Mouse (Mus musculus): ENCODE results near the gene Krtap13. TPM values are rescaled to one million over a fixed set of nuclear protein-coding genes. Genes with fewer than 3 reads are reported as not detected.

Krtap13 gene
- polyA plus RNA-seq, 2 experiments: not detected

DNA sequence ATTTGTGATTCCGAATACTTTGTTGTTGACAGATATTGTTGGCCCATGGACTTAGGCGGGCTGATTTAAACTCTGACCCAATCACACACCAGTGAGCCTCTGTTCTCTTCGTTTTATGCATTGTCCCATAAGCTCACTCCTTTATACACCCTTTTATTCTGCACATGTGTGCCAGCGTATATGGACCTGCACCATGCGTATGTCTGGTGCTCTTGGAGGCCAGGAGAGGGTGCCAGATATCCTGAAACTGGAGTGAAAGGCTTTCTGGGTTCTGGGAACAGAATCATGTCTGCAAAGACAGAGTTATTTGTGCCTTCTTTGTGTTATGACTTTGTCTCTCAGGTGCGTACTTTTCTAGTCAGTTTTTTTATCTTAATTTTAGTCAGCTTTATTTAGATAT is 40.2 kb downstream of the Krtap13 start:
- TF ChIP-seq POLR2A (IDR thresholded peaks at IDR 0.05; ENCODE audit: borderline replicate concordance, extremely low read depth, insufficient read depth, insufficient read length): no peak
- no peaks in the 10 kb centered on the region for H3K4me1 ChIP-seq (ENCODE audit: control insufficient read depth, insufficient read depth, low read length)
- DNase-seq (ENCODE audit: low spot score) (no peak), ATAC-seq (ENCODE audit: low FRiP score, low read depth) (no peak)
- 82% methylated on average over 6 of the region's 6 CpGs for WGBS
- no peaks in the 10 kb centered on the region for H3K36me3 ChIP-seq (ENCODE audit: control insufficient read depth, insufficient read depth, low read length)
- no peak overlapping the region for H3K27ac ChIP-seq (replicated peaks; ENCODE audit: low read depth, low read length)
- no peaks in the 10 kb centered on the region for H3K27me3 ChIP-seq (ENCODE audit: control insufficient read depth, insufficient read depth, low read length)
- no peaks in the 10 kb centered on the region for H3K9me3 ChIP-seq (ENCODE audit: control insufficient read depth, low read length)
- no peak overlapping the region for H3K4me3 ChIP-seq (replicated peaks; ENCODE audit: low read length)
- no peak overlapping the region for H3K9ac ChIP-seq (ENCODE audit: low read depth, low read length, severe bottlenecking)
- H3K4me2 ChIP-seq (replicated peaks; ENCODE audit: low read depth, low read length, severe bottlenecking): no peak overlapping the region

DNA sequence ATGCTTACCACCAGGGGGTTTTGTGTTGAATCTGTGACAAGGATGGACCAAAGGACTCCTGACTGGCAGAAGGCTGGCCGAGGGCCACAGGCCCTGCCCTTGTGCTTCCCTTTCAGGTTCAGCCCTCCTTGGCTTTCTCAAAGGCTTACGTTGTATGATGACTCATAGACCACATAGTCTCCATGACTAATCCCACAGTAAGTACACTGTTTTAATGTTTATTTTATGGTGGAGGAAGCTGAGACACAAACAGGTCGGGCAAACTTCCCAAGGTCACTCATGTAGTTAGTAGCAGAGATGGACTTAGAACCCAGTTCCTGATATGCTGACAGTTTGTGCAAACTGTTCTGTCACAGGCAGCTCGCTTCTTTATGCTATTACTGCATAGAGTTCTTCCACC is 40.7 kb downstream of the Krtap13 start:
- no peak for DNase-seq (ENCODE audit: low spot score)
- H3K36me3 ChIP-seq (ENCODE audit: control insufficient read depth, insufficient read depth, low read length): no peaks in the 10 kb centered on the region
- no peaks in the 10 kb centered on the region for H3K4me1 ChIP-seq (ENCODE audit: control insufficient read depth, insufficient read depth, low read length)
- H3K27ac ChIP-seq (replicated peaks; ENCODE audit: low read depth, low read length): no peak overlapping the region
- WGBS: 83% methylated on average over 4 of the region's 4 CpGs
- no peak overlapping the region for H3K9ac ChIP-seq (ENCODE audit: low read depth, low read length, severe bottlenecking)
- H3K27me3 ChIP-seq (ENCODE audit: control insufficient read depth, insufficient read depth, low read length): no peaks in the 10 kb centered on the region
- no peaks in the 10 kb centered on the region for H3K9me3 ChIP-seq (ENCODE audit: control insufficient read depth, low read length)
- TF ChIP-seq POLR2A (IDR thresholded peaks at IDR 0.05; ENCODE audit: borderline replicate concordance, extremely low read depth, insufficient read depth, insufficient read length): no peak
- H3K4me3 ChIP-seq (replicated peaks; ENCODE audit: low read length): no peak overlapping the region
- ATAC-seq (ENCODE audit: low FRiP score, low read depth): no peak
- no peak overlapping the region for H3K4me2 ChIP-seq (replicated peaks; ENCODE audit: low read depth, low read length, severe bottlenecking)

DNA sequence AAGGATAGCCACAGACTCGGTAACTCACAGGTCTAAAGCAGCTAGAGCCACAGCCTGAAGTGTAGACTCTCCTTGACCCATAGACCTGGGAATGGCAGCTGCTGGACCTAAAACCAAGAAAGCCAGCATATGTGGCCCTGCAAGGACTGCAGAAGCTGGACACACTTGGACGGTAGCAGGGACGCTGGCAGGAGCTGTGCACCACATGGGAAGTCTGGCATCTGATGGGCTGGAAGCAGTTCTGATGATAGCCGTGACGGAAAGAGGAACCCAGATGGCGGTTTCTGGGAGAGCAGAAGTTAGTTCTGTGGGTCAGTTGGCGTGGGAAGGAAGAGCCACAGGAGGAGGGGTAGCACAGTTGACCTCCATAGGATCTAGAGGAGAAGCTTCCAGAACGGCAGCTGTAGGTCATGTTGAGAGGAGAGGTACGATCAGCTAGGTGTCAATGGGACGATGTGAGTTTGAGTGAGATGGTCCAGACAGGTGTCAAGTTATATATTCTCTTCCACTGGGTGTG is 43.9 kb downstream of the Krtap13 start, which contains the start of gene 2310061N02Rik:
2310061N02Rik (minus strand) TSS at position 467 of the 517 bp plus-strand sequence.
- H3K36me3 ChIP-seq (ENCODE audit: control insufficient read depth, insufficient read depth, low read length): no peaks in the 10 kb centered on the region
- no peak for TF ChIP-seq POLR2A (IDR thresholded peaks at IDR 0.05; ENCODE audit: borderline replicate concordance, extremely low read depth, insufficient read depth, insufficient read length)
- H3K9me3 ChIP-seq (ENCODE audit: control insufficient read depth, low read length): no peaks in the 10 kb centered on the region
- no peak within 1 kb of the TSS for H3K4me2 ChIP-seq (replicated peaks; ENCODE audit: low read depth, low read length, severe bottlenecking)
- no peak within 1 kb of the TSS for H3K4me3 ChIP-seq (replicated peaks; ENCODE audit: low read length)
- H3K27ac ChIP-seq (replicated peaks; ENCODE audit: low read depth, low read length): no peak within 1 kb of the TSS
- no peaks in the 10 kb centered on the region for H3K27me3 ChIP-seq (ENCODE audit: control insufficient read depth, insufficient read depth, low read length)
- no peak within 1 kb of the TSS for H3K9ac ChIP-seq (ENCODE audit: low read depth, low read length, severe bottlenecking)
- no peaks in the 10 kb centered on the region for H3K4me1 ChIP-seq (ENCODE audit: control insufficient read depth, insufficient read depth, low read length)
- no peak for ATAC-seq (ENCODE audit: low FRiP score, low read depth)
- no peak for DNase-seq (ENCODE audit: low spot score)
- WGBS: 89% methylated on average over 10 of the region's 10 CpGs

DNA sequence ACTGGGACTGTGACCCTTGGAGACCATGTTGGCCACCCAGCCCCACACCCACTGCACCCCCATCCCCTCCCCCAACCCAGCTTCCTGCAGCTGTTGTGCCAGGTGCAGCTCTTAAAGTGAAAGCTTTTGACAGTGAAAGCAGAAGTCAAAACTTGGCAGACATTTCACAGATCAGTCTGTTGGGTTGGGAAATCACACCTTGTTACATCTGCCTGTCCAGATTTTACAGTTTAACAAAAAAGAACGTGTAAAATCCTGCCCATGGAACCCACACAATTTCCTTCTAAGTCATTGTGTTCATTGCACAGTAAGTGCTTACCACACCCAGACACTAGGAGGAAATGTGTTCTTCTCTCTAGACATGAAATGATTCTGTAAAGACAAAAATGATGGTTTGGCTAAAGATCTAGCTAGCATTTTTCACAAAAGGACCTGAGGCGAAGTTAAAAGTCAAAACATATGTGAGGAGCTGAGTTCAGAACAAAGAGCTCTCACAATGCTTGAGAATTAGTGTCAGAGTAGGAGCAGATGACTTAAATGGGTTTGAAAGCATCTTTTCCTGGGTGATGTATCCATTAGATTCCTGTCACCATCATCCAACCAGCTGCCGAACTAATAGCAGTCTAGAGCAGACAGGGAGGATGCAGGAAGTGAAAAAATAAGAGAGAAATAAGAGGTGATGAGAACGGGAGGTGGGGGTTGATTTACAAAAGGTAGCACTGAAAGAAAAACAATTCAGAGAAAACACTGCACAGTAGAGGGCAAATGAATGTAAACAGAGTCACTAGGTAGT is 50.2 kb downstream of the Krtap13 start:
- peak; percentile 65; the same call in 1 of the 2 replicates for ATAC-seq (ENCODE audit: low FRiP score, low read depth)
- H3K9me3 ChIP-seq (ENCODE audit: control insufficient read depth, low read length): no peaks in the 10 kb centered on the region
- WGBS: 32% methylated on average over 4 of the region's 4 CpGs

More for the DNA sequence above, 50.2 kb downstream of the Krtap13 start:
- H3K4me2 ChIP-seq (replicated peaks; ENCODE audit: low read depth, low read length, severe bottlenecking): no peak overlapping the region
- no peaks in the 10 kb centered on the region for H3K27me3 ChIP-seq (ENCODE audit: control insufficient read depth, insufficient read depth, low read length)
- no peak overlapping the region for H3K27ac ChIP-seq (replicated peaks; ENCODE audit: low read depth, low read length)
- H3K36me3 ChIP-seq (ENCODE audit: control insufficient read depth, insufficient read depth, low read length): no peaks in the 10 kb centered on the region
- no peak overlapping the region for H3K9ac ChIP-seq (ENCODE audit: low read depth, low read length, severe bottlenecking)
- no peak for TF ChIP-seq POLR2A (IDR thresholded peaks at IDR 0.05; ENCODE audit: borderline replicate concordance, extremely low read depth, insufficient read depth, insufficient read length)
- H3K4me1 ChIP-seq (ENCODE audit: control insufficient read depth, insufficient read depth, low read length): 0 out of 2 replicates have a peak, but pooled peaks cover 4% of the 10 kb centered on the region
- no peak overlapping the region for H3K4me3 ChIP-seq (replicated peaks; ENCODE audit: low read length)
- peak; percentile 64 for DNase-seq (ENCODE audit: low spot score)

Other genes starting within 250 kb of the Krtap13 start
- not detected in 2 replicates for gene Cldn17, start 244.7 kb downstream of the Krtap13 start, polyA plus RNA-seq (2012; rRNA removed)
- not detected in 2 replicates for gene Cldn17, start 244.7 kb downstream of the Krtap13 start, polyA plus RNA-seq (2014; fragmentation: Nextera tagmentation; extraction: Ambion mirVana)
- gene Cldn8, start 188.5 kb downstream of the Krtap13 start, polyA plus RNA-seq (2012; rRNA removed): 2.4 TPM in 2 replicates
- gene Cldn8, start 188.5 kb downstream of the Krtap13 start, polyA plus RNA-seq (2014; fragmentation: Nextera tagmentation; extraction: Ambion mirVana): 4.5 and 5.8 TPM in 2 replicates
- gene Krtap24-1, start 139.4 kb downstream of the Krtap13 start, polyA plus RNA-seq (2012; rRNA removed): not detected in 2 replicates
- gene Krtap24-1, start 139.4 kb downstream of the Krtap13 start, polyA plus RNA-seq (2014; fragmentation: Nextera tagmentation; extraction: Ambion mirVana): not detected in 2 replicates
- not detected in 2 replicates for gene 2310079G19Rik, start 124.0 kb downstream of the Krtap13 start, polyA plus RNA-seq (2012; rRNA removed)
- gene 2310079G19Rik, start 124.0 kb downstream of the Krtap13 start, polyA plus RNA-seq (2014; fragmentation: Nextera tagmentation; extraction: Ambion mirVana): not detected in 2 replicates
- gene Krtap26-1, start 103.8 kb downstream of the Krtap13 start, polyA plus RNA-seq (2012; rRNA removed): not detected in 2 replicates
- gene Krtap26-1, start 103.8 kb downstream of the Krtap13 start, polyA plus RNA-seq (2014; fragmentation: Nextera tagmentation; extraction: Ambion mirVana): not detected in 2 replicates
- not detected in 2 replicates for gene Krtap27-1, start 80.0 kb downstream of the Krtap13 start, polyA plus RNA-seq (2012; rRNA removed)
- gene Krtap27-1, start 80.0 kb downstream of the Krtap13 start, polyA plus RNA-seq (2014; fragmentation: Nextera tagmentation; extraction: Ambion mirVana): not detected in 2 replicates
- not detected in 2 replicates for gene 2310061N02Rik, start 43.7 kb downstream of the Krtap13 start, polyA plus RNA-seq (2012; rRNA removed)
- gene 2310061N02Rik, start 43.7 kb downstream of the Krtap13 start, polyA plus RNA-seq (2014; fragmentation: Nextera tagmentation; extraction: Ambion mirVana): not detected in 2 replicates
- not detected in 2 replicates for gene Krtap13-1, start 22.8 kb downstream of the Krtap13 start, polyA plus RNA-seq (2012; rRNA removed)
- gene Krtap13-1, start 22.8 kb downstream of the Krtap13 start, polyA plus RNA-seq (2014; fragmentation: Nextera tagmentation; extraction: Ambion mirVana): not detected in 2 replicates
- gene 2310034C09Rik, start 7.2 kb upstream of the Krtap13 start, polyA plus RNA-seq (2012; rRNA removed): not detected in 2 replicates
- not detected in 2 replicates for gene 2310034C09Rik, start 7.2 kb upstream of the Krtap13 start, polyA plus RNA-seq (2014; fragmentation: Nextera tagmentation; extraction: Ambion mirVana)
- gene 2310057N15Rik, start 22.6 kb upstream of the Krtap13 start, polyA plus RNA-seq (2012; rRNA removed): not detected in 2 replicates
- not detected in 2 replicates for gene 2310057N15Rik, start 22.6 kb upstream of the Krtap13 start, polyA plus RNA-seq (2014; fragmentation: Nextera tagmentation; extraction: Ambion mirVana)
- not detected in 2 replicates for gene Gm5965, start 26.3 kb upstream of the Krtap13 start, polyA plus RNA-seq (2012; rRNA removed)
- gene Gm5965, start 26.3 kb upstream of the Krtap13 start, polyA plus RNA-seq (2014; fragmentation: Nextera tagmentation; extraction: Ambion mirVana): not detected in 2 replicates
- not detected in 2 replicates for gene Gm20741, start 60.6 kb upstream of the Krtap13 start, polyA plus RNA-seq (2012; rRNA removed)
- gene Gm20741, start 60.6 kb upstream of the Krtap13 start, polyA plus RNA-seq (2014; fragmentation: Nextera tagmentation; extraction: Ambion mirVana): not detected in 2 replicates
- not detected in 2 replicates for gene Krtap15, start 68.6 kb upstream of the Krtap13 start, polyA plus RNA-seq (2012; rRNA removed)
- not detected in 2 replicates for gene Krtap15, start 68.6 kb upstream of the Krtap13 start, polyA plus RNA-seq (2014; fragmentation: Nextera tagmentation; extraction: Ambion mirVana)
- not detected in 2 replicates for gene Krtap14, start 74.5 kb upstream of the Krtap13 start, polyA plus RNA-seq (2012; rRNA removed)
- gene Krtap14, start 74.5 kb upstream of the Krtap13 start, polyA plus RNA-seq (2014; fragmentation: Nextera tagmentation; extraction: Ambion mirVana): not detected in 2 replicates
- gene Krtap19-1, start 117.8 kb upstream of the Krtap13 start, polyA plus RNA-seq (2012; rRNA removed): not detected in 2 replicates
- gene Krtap19-1, start 117.8 kb upstream of the Krtap13 start, polyA plus RNA-seq (2014; fragmentation: Nextera tagmentation; extraction: Ambion mirVana): not detected in 2 replicates
- not detected in 2 replicates for gene Krtap19-2, start 122.6 kb upstream of the Krtap13 start, polyA plus RNA-seq (2012; rRNA removed)
- gene Krtap19-2, start 122.6 kb upstream of the Krtap13 start, polyA plus RNA-seq (2014; fragmentation: Nextera tagmentation; extraction: Ambion mirVana): not detected in 2 replicates
- gene Krtap19-3, start 126.4 kb upstream of the Krtap13 start, polyA plus RNA-seq (2012; rRNA removed): not detected in 2 replicates
- not detected in 2 replicates for gene Krtap19-3, start 126.4 kb upstream of the Krtap13 start, polyA plus RNA-seq (2014; fragmentation: Nextera tagmentation; extraction: Ambion mirVana)
- gene Krtap19-4, start 133.5 kb upstream of the Krtap13 start, polyA plus RNA-seq (2012; rRNA removed): not detected in 2 replicates
- gene Krtap19-4, start 133.5 kb upstream of the Krtap13 start, polyA plus RNA-seq (2014; fragmentation: Nextera tagmentation; extraction: Ambion mirVana): not detected in 2 replicates
- gene Krtap19-5, start 144.8 kb upstream of the Krtap13 start, polyA plus RNA-seq (2012; rRNA removed): not detected in 2 replicates
- not detected in 2 replicates for gene Krtap19-5, start 144.8 kb upstream of the Krtap13 start, polyA plus RNA-seq (2014; fragmentation: Nextera tagmentation; extraction: Ambion mirVana)
- not detected in 2 replicates for gene Krtap19-9b, start 180.6 kb upstream of the Krtap13 start, polyA plus RNA-seq (2012; rRNA removed)
- gene Krtap19-9b, start 180.6 kb upstream of the Krtap13 start, polyA plus RNA-seq (2014; fragmentation: Nextera tagmentation; extraction: Ambion mirVana): not detected in 2 replicates
- not detected in 2 replicates for gene Krtap16-3, start 211.2 kb upstream of the Krtap13 start, polyA plus RNA-seq (2012; rRNA removed)
- gene Krtap16-3, start 211.2 kb upstream of the Krtap13 start, polyA plus RNA-seq (2014; fragmentation: Nextera tagmentation; extraction: Ambion mirVana): not detected in 2 replicates